In genomic region chr11:96298895-96299667, GRCm38 (mm10) we compare ENCODE assay signal across 9 mouse cellular contexts. TPM values are rescaled to one million over a fixed set of nuclear protein-coding genes. Genes with fewer than 3 reads are reported as not detected.
A peak's percentile ranks its signal among the peaks of the same experiment; 100 is the strongest.
DNase-seq lines count a peak whose midpoint lies in the region; ATAC-seq lines count a peak whose summit lies in the region.
"Had no signal": no experiment of that assay in that cellular context is flagged by ENCODE, and none has a peak within 500 bp of the region (broad histone marks: within the 10 kb centered on the region; RNA-seq: fewer than 3 reads in every experiment).

No protein-coding gene starts in this region.

- H3K4me1 ChIP-seq in heart, embryonic 14.5 days (ENCODE audit: control insufficient read depth in 2 of 2, insufficient read depth in 2 of 2, low read length in 2 of 2), result peaks cover 0 to 2% of the 10 kb centered on the region in 2 experiments; a peak in 1 of 4 replicates
- 0 out of 2 replicates have a peak, but pooled peaks cover 6% of the 10 kb centered on the region for H3K4me1 ChIP-seq in forebrain, embryonic 15.5 days

- H3K4me2 ChIP-seq in heart, embryonic 14.5 days (ENCODE audit: low read length), result peak overlapping the region; percentile 51
- no peak overlapping the region for H3K4me2 ChIP-seq in forebrain, embryonic 15.5 days (replicated peaks)

- intact Hi-C loops in heart, postnatal 36 days (cut with DNase I), result no loop called here

- no peak overlapping the region for H3K9ac ChIP-seq in heart, embryonic 14.5 days (ENCODE audit: low read length)
- no peak overlapping the region for H3K9ac ChIP-seq in forebrain, embryonic 15.5 days (replicated peaks)

- peak overlapping the region in 1 of 2 experiments; percentile 31; a peak in 2 of 4 replicates for H3K4me3 ChIP-seq in heart, embryonic 14.5 days (ENCODE audit: control insufficient read depth in 1 of 2, insufficient read depth in 1 of 2, low read depth in 1 of 2, low read length in 2 of 2)
- H3K4me3 ChIP-seq in forebrain, embryonic 15.5 days, result no peak overlapping the region
- H3K4me3 ChIP-seq: midbrain, embryonic 10.5 days had no signal

- 1% methylated on average over 66 of the region's 66 CpGs for WGBS in heart, embryonic 14.5 days
- under 1% methylated on average over 66 of the region's 66 CpGs for WGBS in forebrain, embryonic 15.5 days

- no peaks in the 10 kb centered on the region for H3K36me3 ChIP-seq in heart, embryonic 14.5 days (ENCODE audit: control insufficient read depth, insufficient read depth, low read length)
- H3K36me3 ChIP-seq in forebrain, embryonic 15.5 days, result no peaks in the 10 kb centered on the region
- H3K36me3 ChIP-seq: midbrain, embryonic 10.5 days had no signal

- H3K27ac ChIP-seq in heart, embryonic 14.5 days (replicated peaks in 1 of 2; ENCODE audit: control insufficient read depth in 1 of 2, insufficient read depth in 1 of 2, low read depth in 2 of 2, low read length in 2 of 2), result no peak overlapping the region
- H3K27ac ChIP-seq in forebrain, embryonic 15.5 days (replicated peaks), result no peak overlapping the region
- H3K27ac ChIP-seq: midbrain, embryonic 10.5 days had no signal

- H3K9me3 ChIP-seq in heart, embryonic 14.5 days (ENCODE audit: control insufficient read depth, low read length), result no peaks in the 10 kb centered on the region
- no peaks in the 10 kb centered on the region for H3K9me3 ChIP-seq in forebrain, embryonic 15.5 days
- H3K9me3 ChIP-seq: midbrain, embryonic 10.5 days had no signal

- no peak for ATAC-seq in heart, embryonic 14.5 days (ENCODE audit: insufficient number of reproducible peaks, insufficient read depth, low FRiP score, low read depth)
- peak; percentile 9; the same call in 1 of the 2 replicates for ATAC-seq in granulocyte monocyte progenitor cell, adult 5-6 weeks (replicated peaks; ENCODE audit: poor library complexity, severe bottlenecking)
- ATAC-seq in forebrain, embryonic 15.5 days (replicated peaks), result no peak
- ATAC-seq in monocyte, adult 5-6 weeks (replicated peaks; ENCODE audit: insufficient number of reproducible peaks, low FRiP score, low TSS enrichment, poor library complexity, severe bottlenecking), result no peak

- no peak for DNase-seq in heart, postnatal 36 days
- peak; percentile 93 to 96 for DNase-seq in kidney, postnatal 25 days
- DNase-seq in neural tube, embryonic 10.5 days (ENCODE audit: extremely low spot score, low spot score), result peak; percentile 69
- no peak for DNase-seq in testis, postnatal 14 days (ENCODE audit: low spot score)

- H3K27me3 ChIP-seq in heart, embryonic 14.5 days (ENCODE audit: control insufficient read depth, insufficient read depth, low read length), result peaks cover 100% of the 10 kb centered on the region
- peaks cover 98% of the 10 kb centered on the region for H3K27me3 ChIP-seq in forebrain, embryonic 15.5 days

RNA-seq across cellular contexts. Expression of gene Hoxb5, which starts 4.1 kb away (rescaled TPM):
- polyA plus RNA-seq in heart, embryonic 14.5 days (2014; fragmentation: Nextera tagmentation; extraction: Ambion mirVana), result 0.27 TPM in 1 of 2 replicates, not detected in the other
- under 1 TPM; 0.19 to 0.22 TPM for total RNA-seq in heart, postnatal 36 days (2021)
- total RNA-seq in granulocyte monocyte progenitor cell, adult 5-6 weeks (2014; fragmentation: Nextera tagmentation), result not detected in 2 replicates
- total RNA-seq in granulocyte monocyte progenitor cell, adult 5-6 weeks (2017), result 0.05 TPM in 1 of 2 replicates, not detected in the other
- not detected in 2 replicates for polyA plus RNA-seq in forebrain, embryonic 15.5 days (2015; fragmentation: Nextera tagmentation; extraction: Ambion mirVana)
- not detected in 3 replicates for total RNA-seq in monocyte, adult 5-6 weeks (2017)
- polyA plus RNA-seq: midbrain, embryonic 10.5 days had no signal

RNA-seq across cellular contexts. Expression of gene Hoxb6, which starts 6.8 kb away (rescaled TPM):
- not detected in 2 replicates for polyA plus RNA-seq in heart, embryonic 14.5 days (2014; fragmentation: Nextera tagmentation; extraction: Ambion mirVana)
- total RNA-seq in heart, postnatal 36 days (2021), result not detected
- total RNA-seq in granulocyte monocyte progenitor cell, adult 5-6 weeks (2014; fragmentation: Nextera tagmentation), result not detected in 2 replicates
- not detected in 2 replicates for total RNA-seq in granulocyte monocyte progenitor cell, adult 5-6 weeks (2017)
- polyA plus RNA-seq in forebrain, embryonic 15.5 days (2015; fragmentation: Nextera tagmentation; extraction: Ambion mirVana), result not detected in 2 replicates
- total RNA-seq in monocyte, adult 5-6 weeks (2017), result not detected in 3 replicates
- polyA plus RNA-seq: midbrain, embryonic 10.5 days had no signal

RNA-seq across cellular contexts. Expression of gene Hoxb7, which starts 12.7 kb away (rescaled TPM):
- 0.36 TPM in 1 of 2 replicates, not detected in the other for polyA plus RNA-seq in heart, embryonic 14.5 days (2014; fragmentation: Nextera tagmentation; extraction: Ambion mirVana)
- not detected for total RNA-seq in heart, postnatal 36 days (2021)
- not detected in 2 replicates for total RNA-seq in granulocyte monocyte progenitor cell, adult 5-6 weeks (2014; fragmentation: Nextera tagmentation)
- not detected in 2 replicates for total RNA-seq in granulocyte monocyte progenitor cell, adult 5-6 weeks (2017)
- polyA plus RNA-seq in forebrain, embryonic 15.5 days (2015; fragmentation: Nextera tagmentation; extraction: Ambion mirVana), result not detected in 2 replicates
- not detected in 3 replicates for total RNA-seq in monocyte, adult 5-6 weeks (2017)
- polyA plus RNA-seq: midbrain, embryonic 10.5 days had no signal

RNA-seq across cellular contexts. Expression of gene Hoxb8, which starts 17.4 kb away (rescaled TPM):
- not detected in 2 replicates for polyA plus RNA-seq in heart, embryonic 14.5 days (2014; fragmentation: Nextera tagmentation; extraction: Ambion mirVana)
- not detected for total RNA-seq in heart, postnatal 36 days (2021)
- not detected in 2 replicates for total RNA-seq in granulocyte monocyte progenitor cell, adult 5-6 weeks (2014; fragmentation: Nextera tagmentation)
- total RNA-seq in granulocyte monocyte progenitor cell, adult 5-6 weeks (2017), result not detected in 2 replicates
- polyA plus RNA-seq in forebrain, embryonic 15.5 days (2015; fragmentation: Nextera tagmentation; extraction: Ambion mirVana), result not detected in 2 replicates
- total RNA-seq in monocyte, adult 5-6 weeks (2017), result not detected in 3 replicates
- polyA plus RNA-seq: midbrain, embryonic 10.5 days had no signal

RNA-seq across cellular contexts. Expression of gene Hoxb4, which starts 19.0 kb away (rescaled TPM):
- polyA plus RNA-seq in heart, embryonic 14.5 days (2014; fragmentation: Nextera tagmentation; extraction: Ambion mirVana), result 0.09 and 0.15 TPM in 2 replicates
- total RNA-seq in heart, postnatal 36 days (2021), result under 1 TPM; 0.51 to 0.53 TPM
- total RNA-seq in granulocyte monocyte progenitor cell, adult 5-6 weeks (2014; fragmentation: Nextera tagmentation), result 2.6 and 3.8 TPM in 2 replicates
- 1.9 and 2.3 TPM in 2 replicates for total RNA-seq in granulocyte monocyte progenitor cell, adult 5-6 weeks (2017)
- polyA plus RNA-seq in forebrain, embryonic 15.5 days (2015; fragmentation: Nextera tagmentation; extraction: Ambion mirVana), result not detected in 2 replicates
- total RNA-seq in monocyte, adult 5-6 weeks (2017), result 4.7 to 6.6 TPM (median 5.2 TPM) in 3 replicates
- polyA plus RNA-seq: midbrain, embryonic 10.5 days had no signal

Comparison
In these comparisons a context has a peak if more than half of its experiments do, and no peak if none do; other contexts are left out.
1. DNase-seq: peak in kidney, postnatal 25 days (2 of 2) and neural tube, embryonic 10.5 days (single experiment); none in heart, postnatal 36 days (0 of 2) and testis, postnatal 14 days (single experiment).